Mouse (Mus musculus) stomach, embryonic 16.5 days (tissue): Measurements from ENCODE around the gene Proca1. TPM values are rescaled to one million over a fixed set of nuclear protein-coding genes. Genes with fewer than 3 reads are reported as not detected.

Experiments used
- ATAC-seq: fragments of 200-750 bp; cut with Nextera tagmentation; 2 replicates; pipeline ENCODE4 v1.8.0; 2017; ENCODE audit warnings: moderate number of reproducible peaks, moderate TSS enrichment; ENCODE audit not compliant: insufficient read depth, low FRiP score
- H3K27ac ChIP-seq: fragments of 300-500 bp; sonication (generic); 2 replicates; pipeline ENCODE4 v1.5.1; 2014; ENCODE audit warnings: low read length
- H3K27me3 ChIP-seq: fragments of 300-500 bp; sonication (generic); 2 replicates; pipeline ENCODE4 v1.6.1; 2014; ENCODE audit warnings: low read length, control low read depth, mixed read lengths; ENCODE audit not compliant: control insufficient read depth, insufficient read depth
- H3K36me3 ChIP-seq: fragments of 300-500 bp; sonication (generic); 2 replicates; pipeline ENCODE4 v1.6.1; 2014; ENCODE audit warnings: low read length; ENCODE audit not compliant: control insufficient read depth, insufficient read depth
- H3K4me1 ChIP-seq: fragments of 300-500 bp; sonication (generic); 2 replicates; pipeline ENCODE4 v1.6.1; 2014; ENCODE audit warnings: low read length, control low read depth, mixed read lengths; ENCODE audit not compliant: control insufficient read depth, insufficient read depth
- H3K4me2 ChIP-seq: fragments of 300-500 bp; sonication (generic); 2 replicates; pipeline ENCODE4 v1.6.1; 2014; ENCODE audit warnings: low read depth, low read length, mixed read lengths
- H3K4me3 ChIP-seq: fragments of 300-500 bp; sonication (generic); replicated peaks from 2 replicates; pipeline ENCODE4 v1.5.1; 2014; ENCODE audit warnings: mild to moderate bottlenecking, low read length
- H3K9ac ChIP-seq: fragments of 300-500 bp; sonication (generic); 2 replicates; pipeline ENCODE4 v1.6.1; 2014; ENCODE audit warnings: low read length
- H3K9me3 ChIP-seq: fragments of 300-500 bp; sonication (generic); replicated peaks from 2 replicates; pipeline ENCODE4 v1.6.1; 2016; ENCODE audit warnings: low read length, control low read depth; ENCODE audit not compliant: control insufficient read depth
- WGBS: fragments of 180-500 bp; shearing (Covaris S2); extraction: QIAGEN DNeasy Blood & Tissue Kit; methylation state at CpG from one replicate; pipeline ENCODE4 v1.1.7; 2014; 5-methylcytosine and 5-hydroxymethylcytosine counted together
- microRNA-seq: library from miRNA; unstranded; fragments of <30 nt; microRNA quantifications from one replicate; pipeline ENCODE4, GENCODE M21; 2016
- polyA plus RNA-seq: library from polyadenylated mRNA; unstranded; fragments of >200 nt; fragmentation: Nextera tagmentation; extraction: Ambion mirVana; gene quantifications from 2 replicates; pipeline ENCODE4 v1.2.1, GENCODE M21; 2015

Proca1 gene
- polyA plus RNA-seq, 1 experiment from 2014 or later = 3.7 TPM

- H3K4me3 ChIP-seq = peak overlapping the region; percentile 93
- WGBS = 34% methylated on average over 3 of the region's 3 CpGs
- peaks cover 23% of the 10 kb centered on the region for H3K4me1 ChIP-seq
- H3K27ac ChIP-seq = peak overlapping the region; percentile 98
- ATAC-seq = peak; percentile 59
- peak overlapping the region; percentile 83 for H3K4me2 ChIP-seq
- peaks cover under 1% of the 10 kb centered on the region; the same call in 1 of the 2 replicates for H3K36me3 ChIP-seq
- H3K9me3 ChIP-seq = no peaks in the 10 kb centered on the region
- no peak overlapping the region for H3K9ac ChIP-seq
- no peaks in the 10 kb centered on the region for H3K27me3 ChIP-seq
These were observed 53.8 kb downstream of the Proca1 start for GRCm38 (mm10) chr11:78247012-78247348.

- H3K27me3 ChIP-seq = no peaks in the 10 kb centered on the region
- H3K9ac ChIP-seq = no peak overlapping the region
- H3K4me2 ChIP-seq = peak overlapping the region; percentile 83
- peaks cover 5% of the 10 kb centered on the region; the same call in 1 of the 2 replicates for H3K36me3 ChIP-seq
- no peak for ATAC-seq
- H3K4me3 ChIP-seq = 0 out of 2 replicates have a peak overlapping the region, but pooled peaks have one; percentile 14
- peak overlapping the region; percentile 98; the same call in 1 of the 2 replicates for H3K27ac ChIP-seq
- peaks cover 23% of the 10 kb centered on the region for H3K4me1 ChIP-seq
- 64% methylated on average over 4 of the region's 4 CpGs for WGBS
- H3K9me3 ChIP-seq = no peaks in the 10 kb centered on the region
These were observed 54.5 kb downstream of the Proca1 start for GRCm38 (mm10) chr11:78247727-78248140.

Small RNA genes lying within 50 kb of the gene (microRNA-seq; reads per million reads assigned to microRNA genes)
- gene Mir7653 = not detected

Other genes starting within 250 kb of the Proca1 start
- gene Phf12, start 210.6 kb upstream of the Proca1 start, polyA plus RNA-seq = 10.9 and 11.5 TPM in 2 replicates
- gene Dhrs13, start 161.1 kb upstream of the Proca1 start, polyA plus RNA-seq = 12.1 and 13.8 TPM in 2 replicates
- 59.0 and 61.1 TPM in 2 replicates for gene Flot2, start 155.5 kb upstream of the Proca1 start, polyA plus RNA-seq
- gene Eral1, start 113.0 kb upstream of the Proca1 start, polyA plus RNA-seq = 28.3 and 29.0 TPM in 2 replicates
- gene Fam222b, start 98.7 kb upstream of the Proca1 start, polyA plus RNA-seq = 9.5 and 11.5 TPM in 2 replicates
- gene Traf4, start 27.8 kb upstream of the Proca1 start, polyA plus RNA-seq = 50.9 and 55.1 TPM in 2 replicates
- gene Nek8, start 16.7 kb upstream of the Proca1 start, polyA plus RNA-seq = 16.7 and 19.0 TPM in 2 replicates
- 32.5 and 32.8 TPM in 2 replicates for gene Tlcd1, start 16.7 kb upstream of the Proca1 start, polyA plus RNA-seq
- gene Rpl23a, start 9.8 kb upstream of the Proca1 start, polyA plus RNA-seq = 1,025 and 1,263 TPM in 2 replicates
- 88.3 and 90.9 TPM in 2 replicates for gene Rab34, start 5.0 kb upstream of the Proca1 start, polyA plus RNA-seq
- gene Sdf2, start 52.4 kb downstream of the Proca1 start, polyA plus RNA-seq = 89.2 and 106 TPM in 2 replicates
- gene Supt6, start 52.6 kb downstream of the Proca1 start, polyA plus RNA-seq = 29.3 and 31.7 TPM in 2 replicates
- 72.4 and 80.3 TPM in 2 replicates for gene 2610507B11Rik, start 68.4 kb downstream of the Proca1 start, polyA plus RNA-seq
- gene BC030499, start 97.4 kb downstream of the Proca1 start, polyA plus RNA-seq = 0.17 and 0.54 TPM in 2 replicates
- 28.9 and 30.7 TPM in 2 replicates for gene Spag5, start 108.1 kb downstream of the Proca1 start, polyA plus RNA-seq
- gene Aldoc, start 129.6 kb downstream of the Proca1 start, polyA plus RNA-seq = 25.6 and 37.3 TPM in 2 replicates
- gene Pigs, start 135.0 kb downstream of the Proca1 start, polyA plus RNA-seq = 67.4 and 80.9 TPM in 2 replicates
- gene Unc119, start 150.1 kb downstream of the Proca1 start, polyA plus RNA-seq = 24.3 and 27.5 TPM in 2 replicates
- gene Foxn1, start 193.2 kb downstream of the Proca1 start, polyA plus RNA-seq = 1.6 and 2.7 TPM in 2 replicates
- gene Slc13a2, start 228.8 kb downstream of the Proca1 start, polyA plus RNA-seq = 0.25 and 0.56 TPM in 2 replicates